Mouse (Mus musculus) B cell, adult 2 months (primary cell): ENCODE measurements around the gene Urb1.

Experiments
- DNase-seq, 2 experiments: peaks; one replicate each; pipeline ENCODE4 v3.0.0; 2022

The Urb1 gene

DNA sequence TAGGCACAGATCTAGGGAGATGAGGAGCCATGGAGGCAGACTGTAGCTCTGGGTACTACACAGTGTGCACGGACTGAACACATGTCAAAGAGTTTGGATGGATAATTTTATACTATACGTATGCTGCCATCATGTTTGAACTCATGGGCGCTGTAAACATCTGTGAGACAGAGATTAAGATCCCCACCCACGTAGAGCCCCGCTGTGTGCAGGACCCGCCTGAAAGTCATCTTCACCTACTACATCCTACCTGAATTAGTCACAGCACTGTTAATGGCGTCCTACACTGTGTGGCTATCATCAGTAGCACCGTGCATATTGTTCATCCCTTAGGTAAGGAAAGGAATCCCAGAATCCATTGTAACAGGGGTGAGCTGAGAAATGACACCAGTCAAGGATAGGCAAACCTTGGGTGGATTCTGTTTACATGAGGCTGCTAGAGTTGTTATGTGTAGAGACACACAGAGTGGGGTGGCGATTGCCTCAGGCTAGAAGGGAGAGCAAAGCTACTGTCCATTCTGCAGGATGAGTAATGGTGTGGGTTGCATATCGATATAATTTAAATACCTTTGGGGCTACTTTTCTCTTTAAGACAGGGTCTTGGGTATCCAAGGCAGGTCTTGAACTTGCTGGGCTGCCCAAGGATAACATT is 12.2 kb upstream of the Urb1 start:
- DNase-seq: no peak

GRCm38 (mm10) chr16:90821046-90821697 is 11.0 kb upstream of the Urb1 start:
- DNase-seq: no peak

DNA sequence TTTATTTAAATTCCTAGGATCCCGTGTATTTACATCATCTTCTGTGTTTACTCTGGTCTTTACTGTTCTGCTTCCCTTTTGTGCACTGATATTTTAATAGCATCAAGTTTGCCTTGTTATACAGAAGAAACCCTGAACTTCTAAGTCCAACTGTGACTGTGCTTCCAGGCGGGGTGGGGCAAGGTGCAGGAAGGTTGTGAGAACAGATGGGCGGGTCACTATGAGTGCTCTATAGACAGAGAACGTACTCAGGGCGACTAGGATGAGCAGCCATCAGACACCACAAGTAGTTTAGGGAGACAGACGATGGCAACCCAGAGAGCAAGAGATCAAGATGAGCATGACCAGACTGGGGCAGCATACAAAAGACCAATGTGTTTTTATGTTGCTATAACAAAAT is 10.1 kb upstream of the Urb1 start:
- DNase-seq: no peak

DNA sequence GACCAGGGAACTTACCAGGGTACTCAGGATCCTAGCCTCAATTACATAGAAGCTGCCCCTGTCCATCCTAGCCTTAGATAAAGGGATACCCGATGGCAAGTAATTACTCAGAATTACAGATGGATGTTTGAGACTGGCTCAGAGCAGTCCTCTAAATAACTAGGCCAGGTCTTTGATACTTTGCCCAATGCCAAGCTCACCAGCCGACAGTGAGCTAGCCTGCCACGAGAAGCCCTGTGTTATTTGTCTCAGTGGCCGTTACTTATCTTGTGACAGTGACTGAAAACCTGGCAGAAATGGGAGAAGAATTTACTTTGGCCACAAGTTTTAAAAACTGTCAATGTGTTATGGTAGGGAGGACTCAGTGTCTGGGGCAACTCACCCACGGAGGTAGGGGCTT is 1.9 kb upstream of the Urb1 start:
- no peak for DNase-seq

- DNase-seq: no peak
Measured at GRCm38 (mm10) chr16:90810716-90811256, 573 bp upstream of the Urb1 start.

- no peak for DNase-seq
Measured at GRCm38 (mm10) chr16:90804466-90804865, 5.7 kb downstream of the Urb1 start.

- no peak for DNase-seq
Measured at GRCm38 (mm10) chr16:90801928-90802327, 8.3 kb downstream of the Urb1 start.

- DNase-seq: no peak
Measured at GRCm38 (mm10) chr16:90801251-90801650, 9.0 kb downstream of the Urb1 start.

DNA sequence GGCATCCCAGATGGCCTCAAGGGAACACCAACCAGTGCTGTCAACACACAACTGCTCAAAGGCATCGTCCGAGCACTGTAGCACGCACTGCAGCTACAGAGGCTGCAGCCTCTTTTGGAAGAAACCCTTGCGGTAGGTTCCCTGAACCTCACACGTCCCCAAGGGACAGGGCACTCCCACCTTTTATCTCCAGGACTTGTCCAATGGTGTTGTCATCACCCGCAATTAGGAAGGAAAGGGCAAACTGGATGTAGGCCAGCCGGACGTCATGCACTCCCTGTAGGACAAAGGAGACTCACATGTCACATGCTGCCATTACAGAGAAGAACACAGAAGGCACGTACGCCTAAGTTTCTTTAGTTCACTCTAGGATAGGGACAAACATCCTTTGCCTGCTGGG is 10.4 kb downstream of the Urb1 start:
- DNase-seq: no peak

DNA sequence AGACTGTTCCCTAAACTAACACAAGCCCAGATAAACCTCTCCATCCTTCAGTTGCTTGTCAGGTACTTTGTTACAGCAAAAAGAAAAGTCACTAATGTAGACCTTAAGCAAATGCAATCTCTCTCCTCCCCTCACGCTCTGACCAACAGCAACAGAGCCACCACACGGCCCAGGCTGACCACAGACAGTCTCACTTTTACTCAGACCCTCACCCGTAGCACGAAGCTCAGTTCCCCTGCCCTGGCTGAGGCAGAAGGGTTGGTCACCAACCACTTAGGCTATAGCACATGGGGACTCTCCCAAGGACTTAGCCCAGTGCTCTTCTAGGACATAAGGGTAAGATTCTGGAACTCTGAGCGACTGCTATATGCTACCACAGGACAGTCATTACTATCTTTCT is 11.4 kb downstream of the Urb1 start:
- DNase-seq: no peak

GRCm38 (mm10) chr16:90798446-90798845 is 11.8 kb downstream of the Urb1 start:
- DNase-seq: no peak

- DNase-seq: no peak
Measured at GRCm38 (mm10) chr16:90794708-90795107, 15.5 kb downstream of the Urb1 start.

GRCm38 (mm10) chr16:90792500-90792899 is 17.7 kb downstream of the Urb1 start:
- no peak for DNase-seq

- DNase-seq: no peak
Measured at GRCm38 (mm10) chr16:90792066-90792465, 18.1 kb downstream of the Urb1 start.

DNA sequence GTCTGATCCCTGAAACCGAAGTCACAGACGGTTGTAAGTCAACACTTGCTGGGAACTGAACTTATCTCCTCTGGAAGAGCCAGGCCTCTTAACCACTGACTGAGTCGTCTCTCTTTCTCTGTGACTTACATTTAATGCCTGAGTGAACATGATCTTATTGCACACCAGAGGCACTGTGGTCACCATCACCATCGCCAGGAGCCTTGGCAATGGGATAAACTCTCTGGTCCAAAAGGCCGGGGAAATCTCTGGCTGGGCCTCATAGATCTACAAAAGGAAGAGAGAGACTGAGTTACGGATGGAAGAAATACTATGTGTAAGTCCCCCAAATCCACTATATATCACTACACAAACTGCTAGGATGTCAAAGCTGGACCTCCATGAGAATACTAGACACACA is 19.3 kb downstream of the Urb1 start:
- DNase-seq: no peak

- DNase-seq: no peak
Measured at GRCm38 (mm10) chr16:90788580-90788979, 21.6 kb downstream of the Urb1 start.

DNA sequence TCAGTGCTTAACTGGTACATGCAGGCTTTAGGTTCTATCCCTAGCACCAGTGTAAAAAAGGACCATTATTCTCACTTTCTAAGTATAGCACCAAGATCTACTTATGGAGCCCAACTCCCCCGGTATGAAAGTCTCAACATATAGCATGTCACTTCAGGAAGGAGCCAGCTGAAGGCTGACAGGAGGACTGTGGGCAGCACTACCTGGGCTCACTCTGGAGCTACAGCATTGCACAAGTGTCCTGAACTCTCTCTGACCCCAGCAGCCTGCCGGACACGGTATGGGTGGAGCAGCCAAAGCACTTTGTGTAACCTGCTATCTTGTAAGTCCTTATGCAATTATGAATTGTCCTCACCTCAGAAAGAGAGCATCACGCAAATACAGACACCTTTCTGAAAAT is 25.0 kb downstream of the Urb1 start:
- DNase-seq: no peak

- DNase-seq: no peak
Measured at GRCm38 (mm10) chr16:90783302-90783701, 26.9 kb downstream of the Urb1 start.

DNA sequence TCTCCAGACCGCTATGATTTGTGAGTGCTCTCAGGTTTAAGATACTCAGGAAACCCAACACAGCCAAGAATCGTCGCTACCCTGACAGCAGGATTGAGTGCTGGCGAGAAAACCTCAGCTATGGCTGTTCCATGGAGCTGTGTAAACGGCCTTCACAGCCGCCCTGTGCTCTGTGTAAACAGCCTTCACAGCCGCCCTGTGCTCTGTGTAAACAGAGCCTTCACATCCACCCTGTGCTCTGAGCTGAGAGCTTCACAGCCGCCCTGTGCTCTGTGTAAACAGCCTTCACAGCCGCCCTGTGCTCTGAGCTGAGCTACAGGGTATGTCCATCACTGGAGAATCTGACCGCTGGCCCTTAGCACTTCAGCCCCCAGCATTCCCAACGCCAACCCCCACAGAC is 30.4 kb downstream of the Urb1 start:
- DNase-seq: no peak

- no peak for DNase-seq
Measured at GRCm38 (mm10) chr16:90775946-90776520, 34.2 kb downstream of the Urb1 start.

- DNase-seq: no peak
Measured at GRCm38 (mm10) chr16:90774646-90775045, 35.6 kb downstream of the Urb1 start.

- no peak for DNase-seq
Measured at GRCm38 (mm10) chr16:90774216-90774615, 36.0 kb downstream of the Urb1 start.

DNA sequence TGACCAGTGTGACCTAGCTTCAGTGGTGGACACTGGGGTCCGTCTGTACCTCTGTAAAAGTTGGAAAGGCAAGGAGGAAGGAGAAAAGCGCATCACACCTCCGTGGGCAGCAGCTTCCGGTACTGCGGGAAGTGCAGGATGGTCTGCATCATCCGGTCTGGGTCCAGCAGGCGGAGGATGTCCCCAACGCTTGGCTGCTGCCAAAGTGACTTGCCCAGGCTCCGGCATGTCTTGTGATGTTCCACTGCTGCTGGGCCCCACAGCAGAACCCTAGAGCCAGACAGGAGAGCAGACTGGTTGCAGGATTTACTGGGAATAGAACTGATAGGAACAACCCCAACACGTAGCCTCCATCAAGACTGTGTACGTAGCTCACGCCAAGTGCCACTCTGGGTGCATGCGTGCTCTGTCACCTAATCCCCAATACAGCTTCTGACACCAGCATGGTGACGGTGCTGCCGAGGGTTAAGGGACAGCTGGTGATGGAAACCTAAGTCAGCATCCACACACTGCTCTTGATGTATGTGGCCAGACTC is 43.2 kb downstream of the Urb1 start:
- no peak for DNase-seq
